Mouse (Mus musculus) intestine, embryonic 15.5 days (tissue): ENCODE data around the gene Arhgap17. TPM values are rescaled to one million over a fixed set of nuclear protein-coding genes. Genes with fewer than 3 reads are reported as not detected.

Experiments
- ATAC-seq: fragments of 200-750 bp; cut with Nextera tagmentation; 2 replicates; pipeline ENCODE4 v1.8.0; 2017; ENCODE audit warnings: moderate TSS enrichment, moderate library complexity
- H3K27ac ChIP-seq: fragments of 300-500 bp; sonication (generic); 2 replicates; pipeline ENCODE4 v1.5.1; 2015; ENCODE audit warnings: mild to moderate bottlenecking, inconsistent platforms
- H3K27me3 ChIP-seq: fragments of 300-500 bp; sonication (generic); replicated peaks from 2 replicates; pipeline ENCODE4 v1.6.1; 2015; ENCODE audit warnings: inconsistent platforms
- H3K36me3 ChIP-seq: fragments of 300-500 bp; sonication (generic); 2 replicates; pipeline ENCODE4 v1.6.1; 2015; ENCODE audit warnings: inconsistent platforms
- H3K4me1 ChIP-seq: fragments of 300-500 bp; sonication (generic); replicated peaks from 2 replicates; pipeline ENCODE4 v1.6.1; 2015; ENCODE audit warnings: inconsistent platforms
- H3K4me2 ChIP-seq: fragments of 300-500 bp; sonication (generic); replicated peaks from 2 replicates; pipeline ENCODE4 v1.6.1; 2015; ENCODE audit warnings: mild to moderate bottlenecking, inconsistent platforms
- H3K4me3 ChIP-seq: fragments of 300-500 bp; sonication (generic); replicated peaks from 2 replicates; pipeline ENCODE4 v1.5.1; 2015; ENCODE audit warnings: inconsistent platforms
- H3K9ac ChIP-seq: fragments of 300-500 bp; sonication (generic); 2 replicates; pipeline ENCODE4 v1.6.1; 2015; ENCODE audit warnings: inconsistent platforms
- H3K9me3 ChIP-seq: fragments of 300-500 bp; sonication (generic); 2 replicates; pipeline ENCODE4 v1.6.1; 2016; ENCODE audit warnings: inconsistent platforms
- WGBS: fragments of 180-500 bp; shearing (Covaris S2); methylation state at CpG from one replicate; pipeline ENCODE4 v1.1.7; 2015; 5-methylcytosine and 5-hydroxymethylcytosine counted together
- polyA plus RNA-seq: library from polyadenylated mRNA; unstranded; fragments of >200 nt; fragmentation: Nextera tagmentation; extraction: Ambion mirVana; gene quantifications from 2 replicates; pipeline ENCODE4 v1.2.1, GENCODE M21; 2015

The Arhgap17 gene
- polyA plus RNA-seq, 1 experiment from 2014 or later = 20.4 TPM

- no peaks in the 10 kb centered on the region for H3K4me1 ChIP-seq
- no peak for ATAC-seq
- H3K36me3 ChIP-seq = peaks cover 8% of the 10 kb centered on the region; the same call in 1 of the 2 replicates
- H3K27me3 ChIP-seq = no peaks in the 10 kb centered on the region
- 91% methylated on average over 5 of the region's 5 CpGs for WGBS
- H3K27ac ChIP-seq = no peak overlapping the region
- no peaks in the 10 kb centered on the region for H3K9me3 ChIP-seq
- no peak overlapping the region for H3K4me3 ChIP-seq
- no peak overlapping the region for H3K4me2 ChIP-seq
- H3K9ac ChIP-seq = no peak overlapping the region
These were observed 43.7 kb downstream of the Arhgap17 start for GRCm38 (mm10) chr7:123326062-123326461.

- Histone ChIP-seq H3K27ac (no peak overlapping the region), H3K4me1 (no peaks in the 10 kb centered on the region), H3K27me3 (no peaks in the 10 kb centered on the region), H3K4me3 (no peak overlapping the region), H3K9me3 (no peaks in the 10 kb centered on the region), H3K36me3 (peaks cover 18% of the 10 kb centered on the region; the same call in 1 of the 2 replicates), H3K9ac (no peak overlapping the region), H3K4me2 (no peak overlapping the region)
- ATAC-seq = no peak
- WGBS = 97% methylated on average over 1 of the region's 1 CpGs
These were observed 45.6 kb downstream of the Arhgap17 start for GRCm38 (mm10) chr7:123324105-123324504.

DNA sequence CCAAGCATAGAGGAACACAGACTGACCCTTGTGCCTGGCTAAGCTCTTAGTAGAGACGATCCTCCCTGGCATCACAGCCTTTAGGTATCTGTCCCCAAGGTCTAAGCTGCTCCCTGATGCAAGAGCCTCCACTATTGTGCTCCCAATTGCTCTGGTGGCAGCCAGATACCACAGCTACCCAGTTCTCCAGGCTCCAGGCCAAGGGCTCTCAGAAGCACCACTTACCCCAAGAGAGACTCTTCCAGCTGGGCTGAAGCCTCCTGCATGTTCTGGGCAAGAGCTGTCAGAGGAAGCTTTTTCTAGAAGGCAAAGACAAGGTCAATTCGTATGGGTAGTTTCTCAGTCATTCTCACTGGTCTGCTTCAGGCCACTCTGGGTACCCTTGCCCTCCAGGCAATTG is 46.3 kb downstream of the Arhgap17 start:
- no peaks in the 10 kb centered on the region for H3K27me3 ChIP-seq
- no peak overlapping the region for H3K27ac ChIP-seq
- no peak for ATAC-seq
- H3K4me1 ChIP-seq = no peaks in the 10 kb centered on the region
- H3K9me3 ChIP-seq = no peaks in the 10 kb centered on the region
- WGBS = 89% methylated on average over 2 of the region's 2 CpGs
- H3K9ac ChIP-seq = no peak overlapping the region
- H3K36me3 ChIP-seq = peaks cover 24% of the 10 kb centered on the region; the same call in 1 of the 2 replicates
- no peak overlapping the region for H3K4me2 ChIP-seq
- H3K4me3 ChIP-seq = no peak overlapping the region

- WGBS = 73% methylated on average over 13 of the region's 13 CpGs
- Histone ChIP-seq H3K4me1 (no peaks in the 10 kb centered on the region), H3K4me3 (no peak overlapping the region), H3K27ac (no peak overlapping the region), H3K9me3 (no peaks in the 10 kb centered on the region), H3K9ac (no peak overlapping the region), H3K4me2 (no peak overlapping the region), H3K36me3 (peaks cover 24% of the 10 kb centered on the region; the same call in 1 of the 2 replicates), H3K27me3 (no peaks in the 10 kb centered on the region)
- peak; percentile 77 for ATAC-seq
These were observed 47.1 kb downstream of the Arhgap17 start for GRCm38 (mm10) chr7:123322452-123323121.

DNA sequence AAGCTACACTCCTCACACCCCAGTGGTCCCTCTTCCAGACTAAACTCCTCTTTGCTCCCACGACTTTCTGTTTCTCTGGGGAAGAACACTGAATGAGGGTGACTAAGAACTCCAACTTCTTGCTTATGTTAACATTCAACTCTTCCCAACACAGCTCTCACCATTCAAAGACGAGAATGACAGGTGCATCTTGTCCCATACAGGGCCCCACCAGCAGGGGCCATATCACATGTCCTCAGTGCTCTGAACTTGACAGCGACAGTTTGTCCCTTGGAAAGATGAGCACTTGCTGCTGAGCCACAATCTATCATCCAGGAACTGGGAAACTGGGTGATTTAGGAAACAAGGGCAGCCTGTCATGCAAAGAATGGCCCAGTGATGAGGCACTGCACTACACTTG is 57.0 kb downstream of the Arhgap17 start:
- H3K27me3 ChIP-seq = no peaks in the 10 kb centered on the region
- H3K4me2 ChIP-seq = no peak overlapping the region
- WGBS = 73% methylated on average over 3 of the region's 3 CpGs
- H3K36me3 ChIP-seq = peaks cover 21% of the 10 kb centered on the region; the same call in 1 of the 2 replicates
- no peak overlapping the region for H3K4me3 ChIP-seq
- H3K4me1 ChIP-seq = no peaks in the 10 kb centered on the region
- no peaks in the 10 kb centered on the region for H3K9me3 ChIP-seq
- ATAC-seq = no peak
- H3K27ac ChIP-seq = no peak overlapping the region
- H3K9ac ChIP-seq = no peak overlapping the region

- H3K9ac ChIP-seq = no peak overlapping the region
- no peaks in the 10 kb centered on the region for H3K27me3 ChIP-seq
- no peaks in the 10 kb centered on the region for H3K4me1 ChIP-seq
- no peaks in the 10 kb centered on the region for H3K9me3 ChIP-seq
- ATAC-seq = no peak
- H3K4me3 ChIP-seq = no peak overlapping the region
- no peak overlapping the region for H3K27ac ChIP-seq
- WGBS = 69% methylated on average over 5 of the region's 5 CpGs
- H3K4me2 ChIP-seq = no peak overlapping the region
- H3K36me3 ChIP-seq = peaks cover 21% of the 10 kb centered on the region; the same call in 1 of the 2 replicates
These were observed 57.9 kb downstream of the Arhgap17 start for GRCm38 (mm10) chr7:123311836-123312235.

DNA sequence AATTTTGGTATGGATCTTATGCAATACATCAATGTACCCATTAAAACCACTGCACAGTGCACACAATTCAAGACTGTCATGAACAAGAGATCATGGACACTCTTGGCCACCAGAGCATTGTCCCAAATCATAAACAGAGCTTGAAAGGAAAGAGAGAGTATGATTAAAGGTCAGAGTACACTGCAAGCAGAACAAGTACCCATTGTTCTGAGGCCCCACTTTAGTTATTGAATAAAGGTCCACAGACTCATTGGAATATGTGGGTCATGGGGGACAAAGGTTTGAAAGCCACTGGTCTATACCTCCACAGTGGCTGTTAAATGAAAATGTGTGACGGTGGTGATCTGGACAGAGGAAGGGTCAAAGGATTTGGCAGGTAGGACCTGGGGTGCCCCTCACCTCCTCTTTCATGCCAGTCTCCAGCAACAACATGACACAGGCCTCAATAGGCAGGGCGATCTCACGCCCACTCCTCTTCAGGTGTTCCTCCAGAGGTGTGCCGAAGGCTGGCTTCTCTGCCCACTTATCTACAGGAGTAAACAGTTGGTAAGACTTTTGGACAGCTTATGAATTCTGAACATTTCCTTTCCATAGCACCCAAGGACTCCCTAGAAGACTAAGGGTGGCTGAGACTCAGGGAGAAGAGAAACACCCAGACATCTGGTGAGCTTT is 61.7 kb downstream of the Arhgap17 start:
- 72% methylated on average over 4 of the region's 4 CpGs for WGBS
- Histone ChIP-seq H3K9me3 (no peaks in the 10 kb centered on the region), H3K27me3 (no peaks in the 10 kb centered on the region), H3K4me3 (no peak overlapping the region), H3K27ac (no peak overlapping the region), H3K4me2 (no peak overlapping the region), H3K9ac (no peak overlapping the region), H3K4me1 (no peaks in the 10 kb centered on the region), H3K36me3 (peaks cover 24% of the 10 kb centered on the region; the same call in 1 of the 2 replicates)
- peak; percentile 87 for ATAC-seq

DNA sequence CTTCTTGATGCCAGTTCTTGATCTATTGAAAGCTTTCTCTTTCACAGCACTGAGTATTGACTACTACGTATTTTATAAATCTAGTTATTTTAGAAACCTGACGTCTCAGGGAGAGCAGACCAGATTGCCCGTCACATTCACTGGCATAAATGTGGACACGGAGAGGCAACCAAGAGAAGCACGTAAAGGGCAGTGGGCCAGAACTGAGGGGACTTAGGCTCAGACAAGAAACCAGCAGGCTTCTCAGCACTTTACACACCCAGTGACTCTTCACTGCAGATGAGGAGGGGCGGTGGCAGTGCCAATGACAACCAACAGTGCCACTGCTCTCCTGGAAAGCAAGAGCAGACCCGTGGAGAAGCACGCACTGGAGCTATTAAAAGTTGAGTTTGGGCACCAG is 62.5 kb downstream of the Arhgap17 start:
- no peaks in the 10 kb centered on the region for H3K4me1 ChIP-seq
- no peak for ATAC-seq
- H3K4me3 ChIP-seq = no peak overlapping the region
- H3K36me3 ChIP-seq = peaks cover 24% of the 10 kb centered on the region; the same call in 1 of the 2 replicates
- H3K9ac ChIP-seq = no peak overlapping the region
- H3K4me2 ChIP-seq = no peak overlapping the region
- WGBS = 96% methylated on average over 8 of the region's 8 CpGs
- no peak overlapping the region for H3K27ac ChIP-seq
- H3K27me3 ChIP-seq = no peaks in the 10 kb centered on the region
- no peaks in the 10 kb centered on the region for H3K9me3 ChIP-seq

GRCm38 (mm10) chr7:123305397-123305796 is 64.3 kb downstream of the Arhgap17 start:
- H3K9me3 ChIP-seq = no peaks in the 10 kb centered on the region
- WGBS = 86% methylated on average over 2 of the region's 2 CpGs
- no peaks in the 10 kb centered on the region for H3K4me1 ChIP-seq
- no peak overlapping the region for H3K27ac ChIP-seq
- H3K36me3 ChIP-seq = peaks cover 20% of the 10 kb centered on the region
- no peak overlapping the region for H3K4me2 ChIP-seq
- H3K4me3 ChIP-seq = no peak overlapping the region
- no peaks in the 10 kb centered on the region for H3K27me3 ChIP-seq
- no peak for ATAC-seq
- H3K9ac ChIP-seq = no peak overlapping the region

DNA sequence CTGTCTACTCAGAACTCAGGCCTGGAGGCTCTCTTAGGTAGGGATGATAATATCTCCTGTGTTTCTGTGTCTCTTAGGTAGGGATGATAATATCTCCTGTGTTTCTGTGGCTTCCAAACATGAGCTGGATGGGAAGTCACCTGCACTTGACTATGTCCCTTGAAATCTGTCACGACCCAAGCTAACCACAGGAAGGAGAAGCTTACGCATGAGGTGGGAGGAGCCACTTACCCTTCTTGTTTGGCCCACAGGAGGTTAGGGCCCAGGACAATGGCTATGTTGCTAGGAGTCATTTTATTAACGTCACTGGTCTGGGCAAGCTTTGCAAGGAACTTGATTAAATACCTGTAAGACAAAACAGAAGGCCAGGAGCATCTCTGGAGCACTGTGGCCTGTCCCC is 69.5 kb downstream of the Arhgap17 start:
- H3K4me3 ChIP-seq = no peak overlapping the region
- no peak for ATAC-seq
- peaks cover 20% of the 10 kb centered on the region for H3K36me3 ChIP-seq

GRCm38 (mm10) chr7:123298225-123298624 is 71.5 kb downstream of the Arhgap17 start:
- Histone ChIP-seq H3K36me3 (peaks cover 29% of the 10 kb centered on the region), H3K27me3 (no peaks in the 10 kb centered on the region), H3K9ac (no peak overlapping the region), H3K9me3 (no peaks in the 10 kb centered on the region), H3K27ac (no peak overlapping the region), H3K4me3 (no peak overlapping the region), H3K4me2 (no peak overlapping the region), H3K4me1 (no peaks in the 10 kb centered on the region)
- no peak for ATAC-seq
- WGBS = 69% methylated on average over 3 of the region's 3 CpGs

More for the DNA sequence above, 69.5 kb downstream of the Arhgap17 start:
- Histone ChIP-seq H3K9ac (no peak overlapping the region), H3K9me3 (no peaks in the 10 kb centered on the region), H3K27ac (no peak overlapping the region), H3K4me1 (no peaks in the 10 kb centered on the region), H3K4me2 (no peak overlapping the region), H3K27me3 (no peaks in the 10 kb centered on the region)
- 83% methylated on average over 3 of the region's 3 CpGs for WGBS

- Histone ChIP-seq H3K4me2 (no peak overlapping the region), H3K27ac (no peak overlapping the region), H3K9me3 (no peaks in the 10 kb centered on the region), H3K36me3 (peaks cover 26% of the 10 kb centered on the region), H3K4me3 (no peak overlapping the region), H3K27me3 (no peaks in the 10 kb centered on the region), H3K4me1 (no peaks in the 10 kb centered on the region), H3K9ac (no peak overlapping the region)
- 91% methylated on average over 6 of the region's 6 CpGs for WGBS
- ATAC-seq = no peak
These were observed 73.6 kb downstream of the Arhgap17 start for GRCm38 (mm10) chr7:123296097-123296496.

- H3K36me3 ChIP-seq = peaks cover 24% of the 10 kb centered on the region
These were observed 74.3 kb downstream of the Arhgap17 start for GRCm38 (mm10) chr7:123295423-123295822.

More at GRCm38 (mm10) chr7:123295423-123295822, 74.3 kb downstream of the Arhgap17 start:
- Histone ChIP-seq H3K4me1 (no peaks in the 10 kb centered on the region), H3K4me2 (no peak overlapping the region), H3K9me3 (no peaks in the 10 kb centered on the region), H3K27me3 (no peaks in the 10 kb centered on the region), H3K27ac (no peak overlapping the region), H3K4me3 (no peak overlapping the region), H3K9ac (no peak overlapping the region)
- 90% methylated on average over 7 of the region's 7 CpGs for WGBS
- no peak for ATAC-seq
